Mouse (Mus musculus): ENCODE measurements at regions not wholly inside any gene's neighbourhood (a gene's known extent, or its start where the extent isn't known, plus 50 kb on each side); places are given as distances from the start of the nearest gene placed in this dataset.

DNA sequence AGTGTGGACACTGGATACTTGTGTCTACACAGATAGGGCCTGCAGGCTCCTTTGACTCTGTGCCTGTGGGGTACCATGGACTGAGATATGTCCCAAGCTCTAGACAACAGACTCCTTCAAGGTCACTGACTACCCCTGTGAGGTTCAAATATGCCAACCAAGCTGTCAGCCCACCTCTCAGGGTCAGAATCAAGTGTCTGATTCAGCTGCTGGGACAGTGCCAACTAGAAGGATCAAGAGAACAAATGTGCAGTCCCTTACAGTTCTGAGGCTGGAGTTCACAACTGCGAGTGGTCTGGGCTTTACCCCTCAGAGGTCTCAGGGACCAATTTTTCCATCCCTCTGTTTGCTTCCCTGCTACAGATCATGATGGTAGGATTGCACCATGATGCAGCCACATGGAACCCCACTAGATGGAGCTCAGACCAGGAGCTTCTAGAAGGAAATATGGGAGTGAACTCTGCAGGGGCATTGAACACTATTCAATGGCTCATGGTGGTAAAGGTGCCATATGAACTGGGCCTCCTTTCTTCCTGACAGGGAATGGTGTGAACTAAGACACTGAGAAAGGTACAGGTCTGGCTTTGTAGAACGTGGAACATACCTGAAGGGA lies 581.8 kb upstream of the Mki67 start:
- TF ChIP-seq CTCF (IDR thresholded peaks at IDR 0.05; ENCODE audit: borderline replicate concordance, insufficient read depth, low read length) (no peak), POLR2A (IDR thresholded peaks at IDR 0.05; ENCODE audit: low read depth, low read length) (no peak)

Measured in embryonic fibroblast, embryonic 13.5 days (primary cell).